Mouse (Mus musculus) MEL-GATA-1-ER (cell line): ENCODE measurements around the gene Cilp2.

Source experiments
- DNase-seq: peaks from one replicate; pipeline ENCODE4 v3.0.0-alpha.2; 2012; ENCODE audit warnings: low read depth; ENCODE audit errors: extremely low read depth

The Cilp2 gene

DNA sequence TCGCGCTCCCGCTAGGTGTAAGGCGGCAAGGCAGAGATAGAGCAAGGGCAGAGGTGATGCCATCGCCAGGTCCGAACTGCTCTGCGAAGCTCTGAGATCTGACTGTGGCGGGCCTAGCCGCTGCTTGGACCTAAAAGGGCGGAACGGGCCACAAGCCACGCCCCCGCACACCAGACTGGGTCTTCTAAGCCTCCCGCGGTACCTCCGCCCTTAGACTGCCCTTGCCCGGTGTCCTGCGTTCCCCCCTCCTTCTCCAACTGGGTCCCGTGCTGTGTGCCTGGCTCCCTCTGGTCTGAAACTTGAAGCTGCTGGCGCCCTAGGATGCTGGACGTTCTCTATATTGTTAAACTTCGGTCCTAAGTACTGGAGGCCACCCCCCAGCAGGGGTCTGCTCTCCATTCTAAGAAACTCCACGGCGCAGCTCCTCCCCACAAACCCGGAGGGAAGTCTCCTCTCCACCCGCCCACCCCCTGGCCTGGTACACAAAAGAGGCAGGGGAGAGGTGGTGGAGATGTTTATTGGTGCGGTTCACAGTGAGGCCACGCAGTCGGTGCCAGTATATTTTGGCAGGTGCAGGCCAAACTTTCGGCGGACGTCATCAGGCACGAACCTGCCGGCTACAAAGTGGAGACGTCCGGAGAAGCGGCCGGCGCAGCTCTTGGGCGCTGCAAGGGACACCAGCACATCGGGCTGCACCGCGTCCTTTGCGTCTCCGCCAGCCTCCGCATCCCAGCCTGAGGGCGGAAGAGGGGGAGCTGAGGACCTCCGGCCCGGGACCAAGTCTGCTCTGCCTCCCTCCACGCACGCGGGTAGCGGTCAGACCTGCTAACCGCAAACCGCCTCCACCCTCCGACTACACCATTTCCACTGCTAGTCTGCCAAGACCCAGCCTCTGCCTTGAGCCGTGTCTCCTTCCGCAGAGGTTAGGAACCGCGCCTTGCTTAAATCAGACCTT, at the start of gene Cilp2:
Gene Cilp2, minus strand, starts transcription at position 399 of the 955 bp plus-strand sequence.
- DNase-seq, result no peak

DNA sequence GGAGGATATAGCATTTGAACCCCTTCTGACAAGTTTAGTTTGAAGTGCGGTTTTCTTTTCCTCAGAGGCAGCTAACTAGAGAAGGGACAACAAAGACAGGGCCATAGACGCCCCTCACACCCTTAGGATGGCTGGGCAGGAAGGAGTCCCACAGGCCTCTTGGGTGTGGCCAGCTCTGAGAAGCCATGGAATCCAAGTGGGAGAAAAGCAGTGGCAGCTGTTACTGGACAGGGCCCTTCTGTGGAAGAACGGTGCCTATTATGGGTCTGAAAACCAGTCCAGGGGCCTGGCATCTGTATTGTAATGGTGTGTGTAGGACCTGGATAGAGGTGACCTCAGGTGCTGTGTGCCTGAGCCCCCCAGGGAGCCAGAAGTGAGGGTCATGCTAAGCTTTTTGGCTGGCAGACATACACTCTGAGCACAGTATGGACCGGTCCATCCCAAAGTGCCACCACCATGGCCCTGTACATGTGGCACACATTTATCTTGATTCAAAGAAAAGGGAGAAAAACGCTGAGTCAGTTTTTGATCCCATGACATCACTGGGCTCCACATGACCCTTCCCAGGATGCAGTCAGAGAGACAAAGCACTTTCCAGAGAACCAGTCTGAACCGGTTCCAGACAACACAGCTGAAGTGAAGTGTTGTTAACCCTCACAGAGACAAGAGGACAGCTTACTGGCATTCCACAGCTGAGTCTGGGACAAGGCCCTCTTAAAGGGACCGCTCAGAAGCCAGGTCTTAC, 48.7 kb upstream of the Cilp2 start:
- DNase-seq, result no peak

- DNase-seq, result no peak
Observed at GRCm38 (mm10) chr8:69935431-69935830, 47.9 kb upstream of the Cilp2 start.

DNA sequence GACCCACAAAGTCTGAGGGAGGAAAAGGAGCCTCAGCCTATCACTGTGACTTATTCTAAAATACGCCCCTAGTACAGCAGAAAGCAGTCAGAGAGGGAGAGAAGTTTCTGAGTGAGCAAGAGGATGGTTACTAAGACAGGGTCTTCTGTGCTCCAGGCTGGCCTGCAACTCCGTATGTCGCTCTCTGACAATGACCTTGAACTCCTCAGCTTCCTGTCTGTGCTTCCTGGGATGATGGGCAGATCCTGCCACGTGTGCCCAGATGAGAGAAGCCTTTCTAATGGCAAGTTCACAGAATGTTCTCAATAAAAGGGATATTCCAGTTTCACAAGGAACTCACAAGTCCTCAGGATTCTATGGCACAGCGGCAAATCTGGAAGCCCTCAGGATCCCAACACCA, 47.1 kb upstream of the Cilp2 start:
- no peak for DNase-seq

DNA sequence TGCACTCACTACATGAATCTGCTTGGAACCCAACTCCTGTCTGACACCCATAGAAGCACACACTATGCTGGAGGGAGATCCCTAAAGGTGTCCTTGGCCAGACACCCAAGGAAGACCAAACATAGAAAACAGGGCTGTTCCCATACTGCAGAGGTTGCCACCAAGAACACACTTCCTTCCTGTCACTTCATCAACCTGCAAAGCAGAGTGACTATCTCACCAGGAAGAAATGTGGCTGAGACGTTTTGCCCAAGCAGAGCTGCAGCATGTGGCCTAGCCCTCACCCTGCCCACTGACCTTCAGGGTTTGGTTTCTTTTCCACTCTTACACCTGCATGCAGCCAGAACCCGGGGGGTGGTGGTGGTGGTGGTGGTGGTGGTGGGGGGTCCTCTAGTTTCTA, 46.3 kb upstream of the Cilp2 start:
- no peak for DNase-seq

GRCm38 (mm10) chr8:69926901-69927300, 39.4 kb upstream of the Cilp2 start:
- no peak for DNase-seq

GRCm38 (mm10) chr8:69923986-69924385, 36.5 kb upstream of the Cilp2 start:
- no peak for DNase-seq

- DNase-seq, result no peak
Observed at GRCm38 (mm10) chr8:69921141-69921540, 33.7 kb upstream of the Cilp2 start.

GRCm38 (mm10) chr8:69919876-69920662, 32.6 kb upstream of the Cilp2 start:
- DNase-seq, result peak; percentile 89

DNA sequence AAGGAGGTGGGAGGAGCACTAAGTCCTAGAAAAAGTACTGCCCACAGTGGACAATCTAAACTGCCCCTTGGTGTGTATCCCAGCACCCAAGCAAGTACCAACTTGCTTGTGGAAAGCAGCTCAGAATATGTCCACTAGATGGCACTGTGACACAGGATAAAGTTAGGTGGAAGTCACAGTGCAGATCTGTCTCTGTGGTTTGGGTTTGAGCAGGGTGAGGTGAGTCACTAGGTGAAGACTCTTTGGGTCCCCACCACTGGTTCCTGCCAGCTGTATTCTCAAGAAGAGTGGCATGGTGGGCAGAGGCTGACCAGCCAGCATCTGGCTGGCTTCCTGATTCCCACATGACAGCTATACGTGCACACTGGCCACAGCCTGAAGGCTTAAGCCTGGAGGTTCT, 31.5 kb upstream of the Cilp2 start:
- peak; percentile 77 for DNase-seq

DNA sequence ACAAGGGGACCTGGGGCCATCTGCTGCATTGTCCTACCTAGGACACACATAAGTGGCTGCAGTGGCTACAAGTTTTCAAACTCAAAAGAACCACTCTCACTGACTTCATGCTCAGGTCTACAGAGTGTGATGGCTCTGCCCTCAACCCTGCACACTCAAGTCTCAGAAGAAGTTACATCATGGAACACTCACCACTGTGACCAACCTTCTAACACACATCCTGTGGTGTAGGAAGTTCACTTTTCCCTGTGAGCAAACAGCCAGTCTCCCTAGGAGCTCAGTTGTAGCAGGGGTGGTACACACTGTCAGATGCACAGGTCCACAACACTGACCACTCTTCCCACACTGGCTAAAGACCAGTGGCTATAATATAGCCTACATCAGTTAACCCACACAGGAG, 31.0 kb upstream of the Cilp2 start:
- DNase-seq, result no peak

DNA sequence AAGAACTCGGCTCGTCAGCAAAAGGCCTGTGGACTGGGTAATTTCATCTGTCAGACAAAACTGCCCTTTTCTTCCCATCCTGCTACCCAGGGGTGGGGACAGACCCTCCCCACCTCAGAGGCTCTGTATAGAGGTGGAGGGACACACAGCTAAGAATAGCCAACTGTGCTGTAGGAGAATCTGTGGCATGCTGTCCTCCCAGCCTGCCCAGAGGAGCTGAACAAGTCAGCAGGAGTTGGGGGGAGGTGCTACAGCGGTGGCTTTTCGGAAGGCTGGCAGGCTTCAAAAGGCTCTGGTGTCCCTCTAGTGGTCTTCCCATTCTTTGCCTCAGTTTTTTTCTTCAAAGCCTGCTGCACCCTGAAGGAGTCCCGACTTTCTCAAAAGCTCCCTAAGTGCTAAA, 28.3 kb upstream of the Cilp2 start:
- DNase-seq, result no peak

- no peak for DNase-seq
Observed at GRCm38 (mm10) chr8:69914526-69914925, 27.0 kb upstream of the Cilp2 start.

GRCm38 (mm10) chr8:69912478-69913074, 25.1 kb upstream of the Cilp2 start:
- no peak for DNase-seq

GRCm38 (mm10) chr8:69911917-69912316, 24.4 kb upstream of the Cilp2 start:
- DNase-seq, result no peak

DNA sequence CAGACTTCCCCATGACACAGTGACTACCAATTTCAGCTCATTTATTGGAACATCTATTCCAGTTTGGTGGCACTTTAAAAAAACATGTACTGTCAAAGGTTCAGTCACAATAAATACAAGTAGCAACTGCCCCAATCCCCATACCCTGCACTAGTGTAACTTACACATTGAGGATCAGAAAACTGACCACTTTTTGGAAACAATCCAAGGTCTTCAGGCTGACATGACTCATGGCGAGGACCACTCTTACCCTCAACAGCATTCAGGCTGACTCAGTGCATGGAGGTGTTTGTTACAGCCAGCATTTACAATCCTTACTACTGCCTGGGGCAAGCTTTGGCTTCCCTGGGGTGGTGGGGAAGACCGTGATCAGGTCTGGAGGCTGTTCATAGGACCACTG, 19.6 kb upstream of the Cilp2 start:
- no peak for DNase-seq

GRCm38 (mm10) chr8:69906260-69906659, 18.8 kb upstream of the Cilp2 start:
- no peak for DNase-seq

DNA sequence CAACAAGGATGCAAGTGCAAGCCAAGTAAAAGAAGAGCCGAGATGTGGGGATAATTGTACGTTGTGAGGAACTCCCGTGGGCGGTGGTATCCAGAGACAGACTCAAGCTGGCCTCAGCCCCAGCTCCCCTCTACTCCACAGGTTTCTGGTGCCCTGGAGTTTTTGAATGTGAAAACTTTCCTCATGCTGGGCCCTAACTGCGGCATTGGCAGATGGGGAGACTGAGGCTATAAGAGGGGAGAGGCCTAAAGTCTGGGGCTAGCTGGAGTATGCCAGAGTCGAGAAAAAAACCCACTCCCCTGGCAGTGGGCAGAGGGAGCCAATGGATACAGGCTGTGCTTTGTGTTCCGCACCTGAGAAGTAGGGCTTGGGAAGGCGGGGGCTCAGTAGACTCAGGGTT, 16.6 kb upstream of the Cilp2 start:
- DNase-seq, result no peak

- peak; percentile 97 for DNase-seq
Observed at GRCm38 (mm10) chr8:69903063-69903542, 15.6 kb upstream of the Cilp2 start.

DNA sequence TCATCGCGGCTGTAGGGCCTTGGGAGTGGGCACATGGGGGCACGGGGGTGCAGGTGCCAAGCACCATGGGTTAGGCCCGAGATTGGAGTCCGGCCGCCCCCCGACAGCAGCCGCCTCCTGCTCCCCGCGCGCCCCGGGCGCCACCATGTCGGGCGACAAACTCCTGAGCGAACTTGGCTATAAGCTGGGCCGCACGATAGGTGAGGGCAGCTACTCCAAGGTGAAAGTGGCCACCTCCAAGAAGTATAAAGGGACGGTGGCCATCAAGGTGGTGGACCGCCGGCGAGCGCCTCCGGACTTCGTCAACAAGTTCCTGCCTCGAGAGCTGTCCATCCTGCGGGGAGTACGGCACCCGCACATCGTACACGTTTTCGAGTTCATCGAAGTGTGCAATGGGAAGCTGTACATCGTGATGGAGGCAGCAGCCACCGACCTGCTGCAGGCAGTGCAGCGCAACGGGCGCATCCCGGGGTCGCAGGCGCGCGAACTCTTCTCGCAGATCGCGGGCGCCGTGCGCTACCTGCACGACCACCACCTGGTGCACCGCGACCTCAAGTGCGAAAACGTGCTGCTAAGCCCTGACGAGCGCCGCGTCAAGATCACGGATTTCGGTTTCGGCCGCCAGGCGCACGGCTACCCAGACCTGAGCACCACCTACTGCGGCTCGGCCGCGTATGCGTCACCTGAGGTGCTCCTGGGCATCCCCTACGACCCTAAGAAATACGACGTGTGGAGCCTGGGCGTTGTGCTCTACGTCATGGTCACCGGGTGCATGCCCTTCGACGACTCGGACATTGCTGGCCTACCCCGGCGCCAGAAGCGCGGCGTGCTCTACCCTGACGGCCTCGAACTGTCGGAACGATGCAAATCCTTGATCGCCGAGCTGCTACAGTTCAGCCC, 14.9 kb upstream of the Cilp2 start, which contains the start of the genes Tssk6, Ndufa13 and Yjefn3:
Gene Tssk6, plus strand, starts transcription at position 22 of the 900 bp plus-strand sequence.
Gene Ndufa13, minus strand, starts transcription at position 396 of the 900 bp plus-strand sequence.
Gene Yjefn3, minus strand, starts transcription at position 550 of the 900 bp plus-strand sequence.
- DNase-seq, result no peak
